Mouse (Mus musculus) heart, adult 2 months (tissue): Measurements from ENCODE around the gene Zfp697. TPM values are rescaled to one million over a fixed set of nuclear protein-coding genes. Genes with fewer than 3 reads are reported as not detected.

Experiments
- DNase-seq, 2 experiments: peaks; one replicate each; pipeline ENCODE4 v3.0.0; 2021
- H3K27ac ChIP-seq: fragments of 200-600 bp; 2 replicates; pipeline ENCODE4 v1.8.1; 2022
- H3K27me3 ChIP-seq: fragments of 200-500 bp; 2 replicates; pipeline ENCODE4 v1.6.1; 2012; ENCODE audit warnings: mild to moderate bottlenecking, low read length, inconsistent platforms, mixed read lengths; ENCODE audit not compliant: control insufficient read depth, insufficient read depth
- H3K36me3 ChIP-seq: fragments of 200-500 bp; 2 replicates; pipeline ENCODE4 v1.6.1; 2012; ENCODE audit warnings: low read length, inconsistent platforms; ENCODE audit not compliant: control insufficient read depth, insufficient read depth
- H3K4me1 ChIP-seq: fragments of 200-500 bp; 2 replicates; pipeline ENCODE4 v1.6.1; 2011; ENCODE audit warnings: low read length; ENCODE audit not compliant: control insufficient read depth, insufficient read depth
- H3K4me3 ChIP-seq: fragments of 200-600 bp; 2 replicates; pipeline ENCODE4 v1.8.1; 2022
- H3K79me2 ChIP-seq: fragments of 200-500 bp; replicated peaks from 2 replicates; pipeline ENCODE4 v1.6.1; 2012; ENCODE audit warnings: mild to moderate bottlenecking, inconsistent platforms, low read length, moderate library complexity, mixed read lengths; ENCODE audit not compliant: control insufficient read depth, insufficient read depth
- H3K9ac ChIP-seq: fragments of 200-500 bp; 2 replicates; pipeline ENCODE4 v1.6.1; 2012; ENCODE audit warnings: low read depth, mild to moderate bottlenecking, control low read depth, inconsistent platforms, low read length, mixed read lengths
- CTCF ChIP-seq: fragments of 200-600 bp; IDR thresholded peaks from 2 replicates; pipeline ENCODE4 v1.8.1; 2022; ENCODE audit warnings: antibody characterized with exemption, mild to moderate bottlenecking, moderate library complexity
- EP300 ChIP-seq: fragments of 200-500 bp; IDR thresholded peaks from 2 replicates; pipeline ENCODE4 v1.6.1; 2011; ENCODE audit warnings: low read depth, low read length, control low read depth; ENCODE audit not compliant: insufficient read depth
- POLR2A ChIP-seq: fragments of 200-500 bp; IDR thresholded peaks from 2 replicates; pipeline ENCODE4 v1.6.1; 2011; ENCODE audit warnings: mild to moderate bottlenecking, low read depth, low read length, control low read depth; ENCODE audit not compliant: insufficient read depth
- WGBS: fragments of 180-500 bp; shearing (Covaris S2); methylation state at CpG from one replicate; pipeline ENCODE4 v1.1.7; 2018; 5-methylcytosine and 5-hydroxymethylcytosine counted together
- intact Hi-C: fragments of 180-260 bp; cut with DNase I; formaldehyde crosslinking; loops from one replicate; pipeline ENCODE4 v1.15.1; 2025
- polyA plus RNA-seq: library from polyadenylated mRNA; depleted of rRNA; stranded (reverse); fragments of >200 nt; gene quantifications from 2 replicates; pipeline ENCODE4 v1.2.3, GENCODE M21; 2012
- total RNA-seq, 2 experiments: library from RNA; stranded (reverse); gene quantifications; 2 replicates each; pipeline ENCODE4 v1.2.3; 2021

Gene Zfp697
- total and polyA plus RNA-seq, 3 experiments, result 5.9 to 8.1 (median 6.3) TPM

DNA sequence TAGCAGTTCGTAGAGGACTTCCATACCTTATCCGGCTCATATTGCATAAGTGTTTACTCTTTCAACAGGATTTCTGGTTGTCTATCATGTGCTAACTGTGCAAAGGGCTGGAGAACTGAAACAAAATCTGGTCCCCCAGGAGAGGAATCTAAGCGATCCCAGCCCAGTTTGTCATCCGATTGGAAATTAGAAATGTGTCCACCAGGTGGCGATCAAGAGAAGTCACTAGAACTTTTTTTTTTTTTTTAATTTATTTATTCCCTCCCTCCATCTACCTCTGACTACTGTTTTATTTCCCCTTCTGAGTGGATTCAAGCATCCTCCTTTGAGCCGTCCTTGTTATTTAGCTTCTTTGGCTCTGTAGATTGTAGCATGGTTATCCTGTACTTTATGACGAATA is 28.4 kb upstream of the Zfp697 start:
- Histone ChIP-seq H3K4me3 (no peak overlapping the region), H3K79me2 (no peaks in the 10 kb centered on the region), H3K36me3 (no peaks in the 10 kb centered on the region), H3K27ac (no peak overlapping the region), H3K9ac (no peak overlapping the region), H3K27me3 (no peaks in the 10 kb centered on the region), H3K4me1 (no peaks in the 10 kb centered on the region)
- whole genome bisulfite sequencing, result 32% methylated on average over 7 of the region's 7 CpGs
- intact Hi-C loops, result no loop called here
- TF ChIP-seq CTCF, result peak; percentile 78
- no peak for TF ChIP-seq EP300
- TF ChIP-seq POLR2A, result no peak
- DNase-seq, result peak; percentile 31 to 43

DNA sequence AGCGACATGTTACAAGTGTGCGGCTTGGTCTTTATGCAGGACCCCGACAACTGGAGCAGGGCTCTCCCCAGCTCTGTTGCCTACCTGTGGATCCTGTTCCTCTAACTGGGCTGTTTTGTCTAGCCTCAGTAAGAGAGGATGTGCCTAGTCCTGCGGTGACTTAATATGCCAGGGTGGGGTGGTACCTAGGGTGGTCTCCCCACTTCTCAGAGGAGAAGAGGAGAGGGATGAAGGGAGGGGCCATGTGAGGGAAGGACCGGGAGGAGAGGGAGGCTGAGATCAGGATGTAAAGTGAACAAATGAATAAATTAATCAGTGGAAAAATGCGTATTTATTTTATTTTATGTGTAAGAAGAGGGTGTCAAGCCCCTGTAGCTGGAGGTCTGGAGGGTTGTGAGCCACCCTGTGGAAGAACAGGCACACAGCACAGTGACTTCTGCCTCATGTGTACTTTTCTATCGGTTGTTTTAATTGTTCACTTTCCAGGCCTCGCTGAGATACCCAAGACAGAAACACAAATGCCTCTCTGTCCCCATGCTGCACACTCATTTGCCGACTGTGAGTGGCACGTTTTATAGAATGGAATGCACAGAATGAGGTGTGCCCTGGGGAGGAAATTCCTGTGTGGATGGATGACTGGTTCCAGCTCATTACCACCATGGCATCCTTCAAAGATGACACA is 26.8 kb upstream of the Zfp697 start:
- Histone ChIP-seq H3K27ac (no peak overlapping the region), H3K36me3 (no peaks in the 10 kb centered on the region), H3K27me3 (no peaks in the 10 kb centered on the region), H3K4me3 (no peak overlapping the region), H3K79me2 (no peaks in the 10 kb centered on the region), H3K9ac (no peak overlapping the region), H3K4me1 (no peaks in the 10 kb centered on the region)
- intact Hi-C loops, result no loop called here
- no peak for DNase-seq
- TF ChIP-seq CTCF (no peak), EP300 (no peak), POLR2A (no peak)
- WGBS, result 65% methylated on average over 10 of the region's 10 CpGs

DNA sequence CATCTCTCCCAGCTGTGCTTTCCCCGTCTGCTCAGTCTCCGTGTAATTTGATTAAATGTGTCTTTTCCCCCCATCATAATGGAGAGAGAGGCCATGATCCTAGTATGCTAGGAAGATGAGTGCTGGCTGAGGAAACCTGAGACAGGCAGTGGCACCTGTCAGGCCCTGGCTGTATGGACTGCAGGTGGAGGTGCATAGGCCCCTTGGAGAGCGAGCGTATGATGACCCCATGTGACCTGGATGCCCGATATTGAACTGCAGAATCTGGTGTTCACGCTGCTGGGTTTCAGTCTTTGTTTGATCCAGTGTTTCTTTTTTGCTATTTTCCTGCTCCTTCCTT is 26.3 kb upstream of the Zfp697 start:
- TF ChIP-seq POLR2A (no peak), EP300 (no peak), CTCF (no peak)
- Histone ChIP-seq H3K27me3 (no peaks in the 10 kb centered on the region), H3K36me3 (no peaks in the 10 kb centered on the region), H3K79me2 (no peaks in the 10 kb centered on the region), H3K9ac (no peak overlapping the region), H3K4me1 (no peaks in the 10 kb centered on the region), H3K27ac (no peak overlapping the region), H3K4me3 (no peak overlapping the region)
- DNase-seq, result no peak
- WGBS, result 73% methylated on average over 6 of the region's 6 CpGs
- intact Hi-C loops, result no loop called here

DNA sequence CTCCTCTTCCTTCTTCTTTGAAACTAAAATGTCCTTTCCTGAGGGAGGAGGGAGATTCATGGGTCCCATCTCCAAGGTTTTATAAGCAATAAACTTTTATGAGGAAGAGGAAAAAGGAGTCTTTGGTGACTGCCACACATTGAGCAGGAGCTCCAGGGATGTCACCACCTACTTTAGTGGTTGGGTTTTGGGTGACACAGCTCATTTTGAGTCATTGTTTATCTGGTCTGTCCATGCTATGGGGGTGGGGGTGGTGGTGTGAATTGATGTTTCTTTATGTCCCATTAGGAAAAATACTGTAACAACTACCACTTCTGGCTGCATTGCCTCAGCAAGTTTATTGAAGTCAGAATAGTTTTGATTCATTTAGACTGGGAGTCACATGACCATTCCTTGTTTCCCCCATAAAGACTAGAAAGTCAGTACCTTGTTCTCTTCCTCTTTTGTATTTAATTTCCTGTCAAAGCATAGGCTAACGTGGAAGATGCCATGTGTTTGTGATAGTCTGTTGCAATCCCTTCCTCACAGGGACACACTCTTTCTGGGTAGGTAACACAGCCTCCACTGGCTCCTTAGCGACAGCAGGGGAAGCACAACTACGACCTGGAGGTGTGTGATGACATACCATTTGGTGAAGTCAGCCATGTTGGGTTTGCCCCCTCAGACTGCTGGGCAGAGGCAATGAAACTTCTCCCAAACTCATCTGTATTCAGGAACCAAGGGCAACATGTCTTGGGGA is 25.5 kb upstream of the Zfp697 start:
- Histone ChIP-seq H3K79me2 (no peaks in the 10 kb centered on the region), H3K9ac (no peak overlapping the region), H3K36me3 (no peaks in the 10 kb centered on the region), H3K27ac (no peak overlapping the region), H3K4me3 (no peak overlapping the region), H3K4me1 (no peaks in the 10 kb centered on the region), H3K27me3 (no peaks in the 10 kb centered on the region)
- TF ChIP-seq EP300 (no peak), CTCF (no peak), POLR2A (no peak)
- 64% methylated on average over 3 of the region's 3 CpGs for whole genome bisulfite sequencing
- intact Hi-C loops, result no loop called here
- no peak for DNase-seq

DNA sequence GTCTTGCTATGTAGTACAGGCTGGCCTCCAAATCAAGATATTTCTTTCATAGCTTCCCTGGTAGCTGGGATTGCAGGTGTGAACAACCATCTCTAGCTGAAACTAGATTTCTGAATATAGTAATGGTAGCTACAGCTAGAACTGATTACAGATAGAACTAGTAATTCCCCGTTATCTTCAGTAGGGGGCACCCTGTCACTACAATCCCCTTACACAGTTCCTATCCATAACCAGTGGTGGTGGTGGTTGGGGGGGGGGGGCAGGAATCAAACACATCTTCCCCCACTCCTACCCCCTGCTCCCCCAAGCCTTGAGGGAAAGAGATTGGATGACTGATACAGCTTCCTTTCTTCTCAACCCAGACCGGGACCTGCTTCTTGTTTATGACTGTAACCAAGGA is 19.5 kb upstream of the Zfp697 start:
- no peaks in the 10 kb centered on the region for H3K27me3 ChIP-seq
- no peak for TF ChIP-seq POLR2A
- 0 out of 2 replicates have a peak, but pooled peaks have one; percentile 14 for TF ChIP-seq EP300
- peak; percentile 76 for TF ChIP-seq CTCF
- no peak for DNase-seq
- no peak overlapping the region for H3K4me3 ChIP-seq
- H3K9ac ChIP-seq, result no peak overlapping the region
- H3K79me2 ChIP-seq, result no peaks in the 10 kb centered on the region
- WGBS, result 30% methylated on average over 2 of the region's 2 CpGs
- H3K4me1 ChIP-seq, result no peaks in the 10 kb centered on the region; the same call in 1 of the 2 replicates
- intact Hi-C loops, result loop anchor here (1.0 to 5.0 kb wide), 2 partner anchors 65 to 81 kb away; no protein-coding TSS in a partner anchor
- no peaks in the 10 kb centered on the region for H3K36me3 ChIP-seq
- H3K27ac ChIP-seq, result no peak overlapping the region

DNA sequence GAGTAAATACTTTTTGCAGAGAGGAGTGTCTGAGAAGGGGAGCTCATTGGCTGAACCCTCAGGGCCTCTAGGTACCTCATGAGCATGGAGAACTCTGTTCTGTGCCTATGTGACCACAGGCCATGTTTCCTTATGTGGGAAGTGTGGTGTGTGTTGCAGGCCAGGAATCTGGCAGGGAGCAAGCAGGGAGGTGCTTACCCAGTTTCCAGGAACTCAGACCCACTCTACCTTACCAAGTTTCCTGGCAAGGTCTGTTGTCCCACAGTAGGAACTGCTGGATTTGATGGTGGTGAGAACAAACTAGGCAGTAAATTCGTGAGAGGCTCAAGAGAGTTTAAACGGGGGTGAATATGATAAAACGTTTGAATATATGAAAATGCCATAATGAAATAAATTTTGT is 16.2 kb upstream of the Zfp697 start:
- intact Hi-C loops, result no loop called here
- Histone ChIP-seq H3K36me3 (no peaks in the 10 kb centered on the region), H3K27me3 (no peaks in the 10 kb centered on the region), H3K4me1 (peaks cover 1% of the 10 kb centered on the region), H3K4me3 (no peak overlapping the region), H3K27ac (no peak overlapping the region), H3K9ac (no peak overlapping the region), H3K79me2 (no peaks in the 10 kb centered on the region)
- TF ChIP-seq POLR2A, result no peak
- no peak for TF ChIP-seq CTCF
- TF ChIP-seq EP300, result no peak
- DNase-seq, result no peak
- 75% methylated on average over 3 of the region's 3 CpGs for WGBS
